Mouse (Mus musculus) liver, embryonic 15.5 days (tissue): Measurements from ENCODE around the gene Tmem178. TPM values are rescaled to one million over a fixed set of nuclear protein-coding genes. Genes with fewer than 3 reads are reported as not detected.
A peak's percentile ranks its signal among the peaks of the same experiment; 100 is the strongest.

Experiments used
- ATAC-seq: fragments of 200-750 bp; cut with Nextera tagmentation; 2 replicates; pipeline ENCODE4 v1.8.0; 2017; ENCODE audit warnings: moderate number of reproducible peaks, mild to moderate bottlenecking, moderate library complexity; ENCODE audit not compliant: insufficient read depth
- H3K27ac ChIP-seq: fragments of 300-500 bp; sonication (generic); replicated peaks from 2 replicates; pipeline ENCODE4 v1.5.1; 2015; ENCODE audit warnings: mild to moderate bottlenecking, inconsistent platforms
- H3K27me3 ChIP-seq: fragments of 300-500 bp; sonication (generic); 2 replicates; pipeline ENCODE4 v1.6.1; 2015; ENCODE audit warnings: mild to moderate bottlenecking, inconsistent platforms
- H3K36me3 ChIP-seq: fragments of 300-500 bp; sonication (generic); replicated peaks from 2 replicates; pipeline ENCODE4 v1.6.1; 2015; ENCODE audit warnings: moderate library complexity, mild to moderate bottlenecking, inconsistent platforms
- H3K4me1 ChIP-seq: fragments of 300-500 bp; sonication (generic); replicated peaks from 2 replicates; pipeline ENCODE4 v1.6.1; 2015; ENCODE audit warnings: inconsistent platforms
- H3K4me2 ChIP-seq: fragments of 300-500 bp; sonication (generic); 2 replicates; pipeline ENCODE4 v1.6.1; 2015; ENCODE audit warnings: moderate library complexity, mild to moderate bottlenecking, inconsistent platforms
- H3K4me3 ChIP-seq: fragments of 300-500 bp; sonication (generic); replicated peaks from 2 replicates; pipeline ENCODE4 v1.5.1; 2015; ENCODE audit warnings: mild to moderate bottlenecking, inconsistent platforms
- H3K9ac ChIP-seq: fragments of 300-500 bp; sonication (generic); 2 replicates; pipeline ENCODE4 v1.6.1; 2015; ENCODE audit warnings: moderate library complexity, mild to moderate bottlenecking, inconsistent platforms
- H3K9me3 ChIP-seq: fragments of 300-500 bp; sonication (generic); replicated peaks from 2 replicates; pipeline ENCODE4 v1.6.1; 2016; ENCODE audit warnings: inconsistent platforms
- WGBS: fragments of 180-500 bp; shearing (Covaris S2); methylation state at CpG from one replicate; pipeline ENCODE4 v1.1.7; 2015; ENCODE audit warnings: mixed read lengths; ENCODE audit not compliant: insufficient replicate concordance; 5-methylcytosine and 5-hydroxymethylcytosine counted together
- polyA plus RNA-seq: library from polyadenylated mRNA; unstranded; fragments of >200 nt; fragmentation: Nextera tagmentation; extraction: Ambion mirVana; gene quantifications from 2 replicates; pipeline ENCODE4 v1.2.1, GENCODE M21; 2015

Tmem178 gene
- polyA plus RNA-seq: 0.23 and 0.28 TPM in 2 replicates

GRCm38 (mm10) chr17:80944530-80945198, at the start of gene Tmem178:
Tmem178 (plus strand) TSS chr17:80944632.
- Histone ChIP-seq H3K4me3 (peak within 1 kb of the TSS; percentile 48), H3K27ac (no peak within 1 kb of the TSS), H3K4me2 (peak within 1 kb of the TSS; percentile 70), H3K27me3 (peaks cover 53% of the 10 kb centered on the region), H3K9ac (no peak within 1 kb of the TSS), H3K4me1 (no peaks in the 10 kb centered on the region), H3K9me3 (no peaks in the 10 kb centered on the region), H3K36me3 (no peaks in the 10 kb centered on the region)
- no peak for ATAC-seq
- WGBS: under 1% methylated on average over 70 of the region's 84 CpGs

DNA sequence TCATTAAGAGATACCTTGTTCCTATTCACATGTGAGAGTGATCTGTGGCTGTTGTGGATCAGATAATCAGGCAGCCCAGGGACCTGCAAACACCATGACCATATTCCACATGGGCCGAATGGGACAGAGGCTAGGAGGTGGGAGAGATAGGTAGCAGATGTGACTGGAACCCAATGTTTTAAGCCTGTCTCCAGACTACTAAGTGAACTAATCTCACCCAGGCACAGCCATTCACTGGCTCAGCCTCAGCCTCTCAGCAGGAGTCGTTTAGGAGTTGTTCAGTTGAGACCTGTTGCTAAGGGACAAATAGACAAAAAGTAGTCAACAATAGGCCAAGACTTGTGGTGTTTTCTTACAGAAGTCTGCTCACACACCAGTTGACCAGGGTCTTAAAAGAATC, 48.0 kb upstream of the Tmem178 start:
- no peak for ATAC-seq
- WGBS: 55% methylated on average over 2 of the region's 2 CpGs
- Histone ChIP-seq H3K4me3 (no peak overlapping the region), H3K4me2 (no peak overlapping the region), H3K27me3 (no peaks in the 10 kb centered on the region), H3K9me3 (no peaks in the 10 kb centered on the region), H3K4me1 (no peaks in the 10 kb centered on the region), H3K9ac (no peak overlapping the region), H3K36me3 (no peaks in the 10 kb centered on the region), H3K27ac (no peak overlapping the region)

- Histone ChIP-seq H3K9ac (no peak overlapping the region), H3K4me3 (no peak overlapping the region), H3K27me3 (no peaks in the 10 kb centered on the region), H3K27ac (no peak overlapping the region), H3K36me3 (no peaks in the 10 kb centered on the region), H3K4me1 (no peaks in the 10 kb centered on the region), H3K9me3 (no peaks in the 10 kb centered on the region), H3K4me2 (no peak overlapping the region)
- ATAC-seq: no peak
- 62% methylated on average over 9 of the region's 9 CpGs for WGBS
Measured at GRCm38 (mm10) chr17:80897709-80898440, 46.6 kb upstream of the Tmem178 start.

GRCm38 (mm10) chr17:80899513-80900199, 44.8 kb upstream of the Tmem178 start:
- Histone ChIP-seq H3K4me2 (no peak overlapping the region), H3K36me3 (no peaks in the 10 kb centered on the region), H3K9me3 (no peaks in the 10 kb centered on the region), H3K27me3 (no peaks in the 10 kb centered on the region), H3K4me3 (no peak overlapping the region), H3K27ac (no peak overlapping the region), H3K4me1 (no peaks in the 10 kb centered on the region), H3K9ac (no peak overlapping the region)
- ATAC-seq: no peak
- WGBS: 61% methylated on average over 9 of the region's 9 CpGs

DNA sequence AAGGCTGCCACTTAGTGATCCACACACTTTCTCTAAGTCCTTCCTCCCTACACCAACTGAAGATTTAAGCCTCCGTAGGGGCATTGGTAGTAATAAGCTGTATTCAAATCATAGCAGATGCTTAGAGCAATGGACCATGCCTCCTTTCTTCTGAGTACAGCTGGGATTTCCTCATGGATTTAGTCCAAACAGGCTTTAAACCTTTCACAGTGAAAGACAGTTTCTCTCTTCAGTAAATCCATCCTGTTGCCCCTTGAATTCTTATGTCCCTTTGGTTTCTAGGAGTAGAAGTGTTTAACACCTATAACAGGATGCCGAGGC, 44.3 kb upstream of the Tmem178 start:
- no peak overlapping the region for H3K4me3 ChIP-seq
- 65% methylated on average over 2 of the region's 2 CpGs for WGBS
- no peaks in the 10 kb centered on the region for H3K36me3 ChIP-seq
- H3K27me3 ChIP-seq: no peaks in the 10 kb centered on the region
- no peaks in the 10 kb centered on the region for H3K9me3 ChIP-seq
- ATAC-seq: no peak
- no peak overlapping the region for H3K4me2 ChIP-seq
- no peaks in the 10 kb centered on the region for H3K4me1 ChIP-seq
- H3K9ac ChIP-seq: no peak overlapping the region
- no peak overlapping the region for H3K27ac ChIP-seq

GRCm38 (mm10) chr17:80901885-80902284, 42.5 kb upstream of the Tmem178 start:
- H3K27me3 ChIP-seq: no peaks in the 10 kb centered on the region
- no peak overlapping the region for H3K9ac ChIP-seq
- H3K4me3 ChIP-seq: no peak overlapping the region
- no peaks in the 10 kb centered on the region for H3K9me3 ChIP-seq
- 44% methylated on average over 6 of the region's 6 CpGs for WGBS
- H3K27ac ChIP-seq: no peak overlapping the region
- no peaks in the 10 kb centered on the region for H3K4me1 ChIP-seq
- H3K4me2 ChIP-seq: no peak overlapping the region
- ATAC-seq: no peak
- H3K36me3 ChIP-seq: no peaks in the 10 kb centered on the region

DNA sequence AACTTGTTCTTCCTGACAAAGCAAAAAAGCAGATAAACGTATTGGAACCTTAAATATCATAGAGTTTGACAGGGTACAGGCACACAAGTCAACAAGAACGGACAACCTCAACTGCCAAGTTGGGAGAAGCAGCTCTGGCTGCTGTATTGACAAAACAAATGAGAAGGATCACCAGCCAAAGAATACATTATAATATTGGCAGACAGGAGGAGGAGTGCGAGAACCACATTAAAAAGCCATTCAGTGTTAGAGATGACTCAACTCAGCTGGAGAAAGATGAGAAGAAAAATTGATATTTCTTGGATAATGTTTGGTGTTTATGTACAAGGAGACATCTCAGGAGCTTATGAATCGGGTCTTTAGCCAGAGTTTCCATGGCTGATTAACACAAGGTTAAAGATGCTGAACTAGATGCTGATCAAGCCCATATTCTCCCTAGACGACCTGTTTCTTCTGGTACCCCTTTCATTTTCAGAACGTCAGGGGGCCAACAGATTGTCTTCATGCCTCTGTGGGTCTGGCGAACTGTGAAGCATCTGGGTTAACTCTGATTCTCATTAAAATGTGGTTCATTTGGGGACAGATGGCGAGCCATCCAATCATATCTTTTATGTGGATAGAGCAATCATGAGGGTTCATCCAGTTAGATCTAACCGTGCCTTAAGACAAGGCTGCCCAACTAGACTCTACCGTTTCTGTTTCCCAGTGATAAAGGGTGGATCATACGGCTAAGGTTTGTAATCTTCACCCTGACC, 41.1 kb upstream of the Tmem178 start:
- Histone ChIP-seq H3K36me3 (no peaks in the 10 kb centered on the region), H3K4me3 (no peak overlapping the region), H3K4me1 (no peaks in the 10 kb centered on the region), H3K27me3 (no peaks in the 10 kb centered on the region), H3K27ac (no peak overlapping the region), H3K9me3 (no peaks in the 10 kb centered on the region), H3K4me2 (no peak overlapping the region), H3K9ac (no peak overlapping the region)
- WGBS: 66% methylated on average over 11 of the region's 11 CpGs
- no peak for ATAC-seq

DNA sequence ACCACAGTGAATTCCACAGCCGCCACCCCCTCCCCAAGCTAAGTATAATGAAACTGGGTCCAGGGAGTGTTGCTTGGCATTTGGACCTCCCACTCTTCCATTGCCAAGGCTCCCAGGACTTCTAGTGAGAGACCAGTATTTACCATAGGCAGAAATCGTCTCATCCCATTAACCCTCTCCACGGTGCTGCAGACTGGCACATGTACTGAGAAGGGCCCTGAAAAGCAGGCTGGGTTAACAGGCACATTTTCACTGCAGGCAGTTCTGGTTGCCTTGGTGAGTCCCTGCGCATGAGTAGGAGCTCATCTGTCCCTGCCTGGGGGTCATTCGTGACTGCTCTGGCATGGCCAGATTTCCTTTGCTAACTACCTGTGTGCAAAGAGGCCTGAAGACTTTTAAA, 40.4 kb upstream of the Tmem178 start:
- no peaks in the 10 kb centered on the region for H3K9me3 ChIP-seq
- no peaks in the 10 kb centered on the region for H3K27me3 ChIP-seq
- no peak overlapping the region for H3K4me2 ChIP-seq
- no peaks in the 10 kb centered on the region for H3K4me1 ChIP-seq
- no peak overlapping the region for H3K27ac ChIP-seq
- no peak for ATAC-seq
- H3K9ac ChIP-seq: no peak overlapping the region
- 64% methylated on average over 5 of the region's 5 CpGs for WGBS
- no peaks in the 10 kb centered on the region for H3K36me3 ChIP-seq
- H3K4me3 ChIP-seq: no peak overlapping the region

DNA sequence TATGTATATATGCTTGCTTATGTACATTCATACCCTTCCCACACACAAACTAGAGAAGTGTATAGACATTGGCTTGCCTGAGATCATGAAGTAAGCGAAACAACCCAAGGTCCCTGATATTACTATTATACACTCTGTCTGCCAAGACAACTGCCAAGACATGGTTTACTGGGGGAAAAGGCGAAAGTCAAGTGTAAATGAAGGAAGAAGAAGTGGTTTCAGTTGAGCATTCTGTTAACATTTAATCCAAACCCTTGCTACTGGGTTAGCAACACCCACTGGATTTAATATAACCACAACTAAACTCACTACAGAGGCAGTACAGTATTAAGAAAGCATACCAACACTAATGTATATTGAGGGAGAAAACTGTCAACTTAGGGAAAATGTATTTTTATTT, 28.8 kb upstream of the Tmem178 start:
- Histone ChIP-seq H3K4me3 (no peak overlapping the region), H3K4me1 (no peaks in the 10 kb centered on the region), H3K27me3 (no peaks in the 10 kb centered on the region), H3K36me3 (no peaks in the 10 kb centered on the region), H3K27ac (no peak overlapping the region), H3K9me3 (no peaks in the 10 kb centered on the region), H3K4me2 (no peak overlapping the region), H3K9ac (no peak overlapping the region)
- no peak for ATAC-seq
- 83% methylated on average over 2 of the region's 2 CpGs for WGBS

DNA sequence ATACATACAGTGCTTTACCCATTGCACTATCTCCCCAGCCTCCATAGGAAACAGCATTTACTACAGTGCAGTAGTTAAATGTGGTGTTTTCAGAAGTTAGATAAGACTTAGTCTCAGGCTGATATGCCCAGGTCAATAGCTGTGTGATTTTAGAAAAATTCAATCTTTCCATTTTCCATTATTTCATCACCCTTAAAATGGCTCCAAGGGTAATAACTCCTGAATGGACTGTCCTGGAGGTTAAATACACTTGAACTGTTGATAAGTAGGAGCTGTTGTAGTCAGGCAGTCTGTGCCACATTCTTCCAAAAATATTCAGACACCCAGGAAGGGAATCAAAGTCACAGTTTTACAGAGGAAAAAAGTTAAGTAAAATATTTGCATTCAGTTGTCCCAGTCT, 25.2 kb upstream of the Tmem178 start:
- Histone ChIP-seq H3K27me3 (no peaks in the 10 kb centered on the region), H3K4me2 (no peak overlapping the region), H3K4me1 (no peaks in the 10 kb centered on the region), H3K9ac (no peak overlapping the region), H3K27ac (no peak overlapping the region), H3K9me3 (no peaks in the 10 kb centered on the region), H3K4me3 (no peak overlapping the region), H3K36me3 (no peaks in the 10 kb centered on the region)
- ATAC-seq: no peak
